Mouse (Mus musculus) frontal cortex, postnatal 10 days (tissue): Measurements from ENCODE around the gene Letmd1.
A peak's percentile ranks its signal among the peaks of the same experiment; 100 is the strongest.
"Not testable (repeated sequence)": the region's sequence is repeated elsewhere in the genome, so short reads cannot be mapped to it uniquely, and the experiment has no call there.

ENCODE experiments used
- DNase-seq, 2 experiments: peaks; one replicate each; pipeline ENCODE4 v3.0.0; 2022; ENCODE audit warnings: low spot score in 2 of 2, mixed read lengths in 1 of 2

Letmd1 gene

GRCm38 (mm10) chr15:100451245-100451644, 17.6 kb upstream of the Letmd1 start:
- DNase-seq, result peak in 1 of 2 experiments; percentile 36

- no peak for DNase-seq
Observed at GRCm38 (mm10) chr15:100452486-100452885, 16.3 kb upstream of the Letmd1 start.

GRCm38 (mm10) chr15:100456356-100456991, 12.3 kb upstream of the Letmd1 start:
- DNase-seq, result no peak

- DNase-seq, result peak in 1 of 2 experiments; percentile 55
Observed at GRCm38 (mm10) chr15:100457340-100457739, 11.5 kb upstream of the Letmd1 start.

GRCm38 (mm10) chr15:100458055-100458454, 10.8 kb upstream of the Letmd1 start:
- DNase-seq, result no peak

GRCm38 (mm10) chr15:100460942-100461341, 7.9 kb upstream of the Letmd1 start:
- DNase-seq, result no peak

GRCm38 (mm10) chr15:100461646-100462045, 7.2 kb upstream of the Letmd1 start:
- no peak for DNase-seq

- no peak for DNase-seq
Observed at GRCm38 (mm10) chr15:100462086-100462485, 6.7 kb upstream of the Letmd1 start.

- DNase-seq, result peak in 1 of 2 experiments; percentile 60
Observed at GRCm38 (mm10) chr15:100463712-100464111, 5.1 kb upstream of the Letmd1 start.

GRCm38 (mm10) chr15:100465432-100465831, 3.4 kb upstream of the Letmd1 start:
- no peak for DNase-seq

- no peak for DNase-seq
Observed at GRCm38 (mm10) chr15:100467738-100468137, 1.1 kb upstream of the Letmd1 start.

- DNase-seq, result no peak
Observed at GRCm38 (mm10) chr15:100469189-100469545, 344 bp downstream of the Letmd1 start.

GRCm38 (mm10) chr15:100470037-100470436, 1.2 kb downstream of the Letmd1 start:
- DNase-seq, result no peak

GRCm38 (mm10) chr15:100473926-100474503, 5.2 kb downstream of the Letmd1 start:
- DNase-seq, result no peak

GRCm38 (mm10) chr15:100478351-100478750, 9.5 kb downstream of the Letmd1 start:
- DNase-seq, result no peak

- DNase-seq, result no peak
Observed at GRCm38 (mm10) chr15:100478925-100479324, 10.1 kb downstream of the Letmd1 start.

GRCm38 (mm10) chr15:100485576-100485975, 16.8 kb downstream of the Letmd1 start:
- DNase-seq, result no peak

- DNase-seq, result no peak
Observed at GRCm38 (mm10) chr15:100486450-100486849, 17.6 kb downstream of the Letmd1 start.

GRCm38 (mm10) chr15:100487050-100487449, 18.2 kb downstream of the Letmd1 start:
- DNase-seq, result no peak

GRCm38 (mm10) chr15:100488297-100488696, 19.5 kb downstream of the Letmd1 start:
- not testable (repeated sequence) for DNase-seq

GRCm38 (mm10) chr15:100489263-100489662, 20.4 kb downstream of the Letmd1 start:
- DNase-seq, result no peak

- DNase-seq, result no peak
Observed at GRCm38 (mm10) chr15:100491966-100492365, 23.1 kb downstream of the Letmd1 start.

- DNase-seq, result no peak
Observed at GRCm38 (mm10) chr15:100494647-100495046, 25.8 kb downstream of the Letmd1 start.

- DNase-seq, result peak; percentile 88 to 94
Observed at GRCm38 (mm10) chr15:100495102-100495501, 26.3 kb downstream of the Letmd1 start, which contains the start of gene Csrnp2. Gene Csrnp2, minus strand, starts transcription at chr15:100495488.
